Mouse (Mus musculus): ENCODE measurements around the gene Rbm34. TPM values are rescaled to one million over a fixed set of nuclear protein-coding genes. Genes with fewer than 3 reads are reported as not detected.
"Not testable (repeated sequence)": the region's sequence is repeated elsewhere in the genome, so short reads cannot be mapped to it uniquely, and the experiment has no call there.

Rbm34 gene
- total RNA-seq, 2 experiments from 2014 or later, result 4.7 to 4.8 TPM

DNA sequence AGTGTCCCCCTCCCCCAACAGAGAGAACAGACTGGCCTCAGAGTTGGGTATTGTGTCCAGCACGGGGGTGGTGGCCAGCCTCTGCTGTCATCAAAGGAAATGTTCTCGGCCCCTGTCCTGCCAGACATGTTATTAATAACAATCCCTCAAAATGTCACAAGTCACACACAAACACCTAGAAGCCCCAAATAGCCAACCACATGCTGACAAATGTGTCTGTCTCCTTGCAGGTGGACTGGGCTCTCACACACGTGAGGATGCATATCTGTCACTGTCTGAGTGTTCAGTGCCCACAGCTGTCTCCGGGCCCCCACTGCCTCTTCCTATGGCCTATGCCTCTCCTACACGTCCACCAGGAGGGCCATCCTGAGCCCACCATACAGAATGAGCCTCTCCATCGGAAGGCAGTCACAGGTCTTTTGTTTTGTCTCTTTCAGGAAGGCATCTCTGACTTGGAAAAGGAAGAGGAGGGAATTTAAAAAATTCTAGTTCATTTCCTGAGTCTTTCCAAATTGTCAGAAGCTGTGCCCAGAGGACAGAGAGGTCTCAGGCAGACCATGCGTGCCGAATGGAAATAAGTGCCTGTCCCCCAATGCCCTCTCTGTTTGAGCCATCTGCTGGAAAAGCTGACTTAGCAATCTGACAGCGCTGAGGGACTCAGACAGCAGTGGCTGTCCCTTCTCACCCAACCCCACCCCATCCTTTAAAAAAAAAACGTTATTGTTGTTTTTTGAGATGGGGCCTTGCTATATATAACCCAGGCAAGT lies 56.1 kb downstream of the Rbm34 start:
- DNase-seq, result peak; percentile 28
- intact Hi-C loops (cut with DNase I), result loop anchor here (2.0 to 5.0 kb wide), 2 partner anchors 32 to 317 kb away; no protein-coding TSS in a partner anchor
- H3K27ac ChIP-seq, result peak overlapping the region; percentile 82

DNA sequence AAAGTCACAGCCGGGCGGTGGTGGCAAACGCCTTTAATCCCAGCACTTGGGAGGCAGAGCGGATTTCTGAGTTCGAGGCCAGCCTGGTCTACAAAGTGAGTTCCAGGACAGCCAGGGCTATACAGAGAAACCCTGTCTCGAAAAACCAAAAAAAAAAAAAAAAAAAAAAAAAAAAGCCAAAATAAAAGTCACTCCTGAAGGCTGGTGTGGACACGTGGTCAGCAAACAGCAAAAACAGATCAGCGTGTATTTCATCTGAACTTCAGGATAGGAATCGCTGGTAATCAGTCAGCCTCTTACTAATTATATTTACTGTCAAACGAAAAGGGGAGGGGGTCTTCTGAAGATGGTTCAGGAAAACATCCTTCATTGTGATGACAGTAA lies 56.8 kb downstream of the Rbm34 start:
- not testable (repeated sequence) for DNase-seq, H3K4me3 ChIP-seq
- intact Hi-C loops (cut with DNase I), result loop anchor here (2.0 kb wide), 1 partner anchor 31 kb away; no protein-coding TSS in a partner anchor
- H3K27ac ChIP-seq, result peak overlapping the region; percentile 82

More for the DNA sequence above, 56.1 kb downstream of the Rbm34 start:
- TF ChIP-seq CTCF (IDR thresholded peaks at IDR 0.05), result no peak
- no peak overlapping the region for H3K4me3 ChIP-seq

DNA sequence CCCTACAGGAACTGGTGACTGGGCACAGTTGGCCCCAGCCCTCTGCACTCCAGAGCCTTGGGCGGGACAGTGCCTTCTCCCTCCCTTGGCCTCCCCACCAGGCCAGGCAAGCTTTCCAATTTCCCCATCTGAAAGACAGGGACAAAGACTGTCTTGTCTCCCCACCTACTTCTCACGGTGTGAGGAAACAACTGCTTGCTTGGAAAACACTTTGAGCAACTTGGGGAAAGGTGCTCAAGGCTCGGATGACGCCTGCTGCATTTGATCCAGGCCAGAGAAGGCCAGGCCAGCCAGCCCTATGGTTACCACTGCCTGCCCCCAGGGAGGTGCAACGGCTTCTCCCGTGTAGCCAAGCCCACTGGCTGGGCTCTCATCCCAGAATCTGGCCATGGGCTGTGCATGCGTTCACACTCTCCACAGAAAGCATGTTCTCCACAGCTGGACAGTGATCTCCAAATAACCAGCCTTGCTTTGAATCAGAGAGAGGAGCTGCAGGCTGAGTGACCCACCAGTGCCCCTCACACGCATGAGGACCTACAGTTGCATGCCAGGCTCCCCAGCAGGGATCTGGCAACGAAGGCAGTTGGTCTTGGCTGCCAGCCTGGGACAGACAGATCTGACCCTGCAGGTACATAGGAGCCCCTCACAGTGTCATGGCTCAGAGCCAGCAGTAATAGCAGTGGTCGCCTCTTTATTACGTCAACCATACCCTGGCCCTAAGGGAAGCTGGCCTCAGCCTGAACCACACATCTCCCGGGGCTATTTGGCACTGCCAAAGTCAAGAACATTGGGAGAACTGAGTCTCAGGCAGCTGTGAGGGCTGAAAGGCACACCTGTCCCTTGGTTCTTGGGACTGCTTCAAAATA lies 57.4 kb downstream of the Rbm34 start:
- Histone ChIP-seq H3K4me3 (no peak overlapping the region), H3K27ac (peak overlapping the region; percentile 82)
- TF ChIP-seq CTCF (IDR thresholded peaks at IDR 0.05), result no peak
- intact Hi-C loops (cut with DNase I), result loop anchor here (2.0 kb wide), 1 partner anchor 31 kb away; no protein-coding TSS in a partner anchor
- DNase-seq, result peak; percentile 90

DNA sequence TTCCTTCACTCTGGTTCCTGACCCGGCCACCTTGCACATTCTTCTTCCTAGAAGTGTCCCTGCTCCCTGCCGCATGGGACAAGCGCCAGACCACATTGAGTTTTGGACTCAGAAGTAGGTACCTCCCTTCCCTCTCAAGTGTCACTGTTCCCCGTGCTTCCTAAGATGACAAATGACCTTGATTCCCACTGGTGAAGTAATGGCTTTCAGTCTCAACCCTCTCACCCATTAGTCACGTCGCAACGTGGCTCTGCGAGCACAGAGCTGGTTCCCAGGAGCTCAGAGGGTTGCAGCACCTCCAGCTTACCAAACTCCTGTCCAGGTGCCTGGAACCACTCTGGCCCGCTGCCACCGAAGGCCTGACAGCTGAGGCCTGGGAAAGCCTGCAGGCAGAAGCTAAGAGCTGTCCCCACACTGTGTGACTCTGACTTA lies 61.5 kb downstream of the Rbm34 start:
- intact Hi-C loops (cut with DNase I), result loop anchor here (5.0 kb wide), 1 partner anchor 67 kb away; no protein-coding TSS in a partner anchor
- no peak for TF ChIP-seq CTCF (IDR thresholded peaks at IDR 0.05)
- Histone ChIP-seq H3K4me3 (peak overlapping the region; percentile 11; the same call in 1 of the 2 replicates), H3K27ac (peak overlapping the region; percentile 84)
- peak; percentile 84 for DNase-seq

DNA sequence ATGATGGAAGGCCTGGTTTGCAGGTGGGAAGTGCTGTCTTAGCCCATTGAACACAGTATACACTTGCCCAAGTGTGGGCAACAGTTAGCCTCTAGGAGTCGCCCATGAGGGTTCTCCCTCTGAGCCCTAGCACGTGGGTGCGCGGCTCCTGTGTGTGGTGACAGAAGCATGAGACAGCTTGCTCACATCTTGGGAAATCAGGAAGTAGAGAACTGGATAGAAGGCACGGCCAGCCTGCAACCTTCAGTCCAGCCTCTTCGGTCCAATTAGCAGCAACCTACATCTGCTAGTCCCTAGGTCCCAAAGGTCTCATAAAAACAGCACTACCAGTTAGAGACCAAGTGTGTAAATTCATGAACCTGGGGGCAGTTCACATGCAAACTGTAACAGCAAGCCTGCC lies 62.1 kb downstream of the Rbm34 start:
- no peak overlapping the region for H3K4me3 ChIP-seq
- H3K27ac ChIP-seq, result peak overlapping the region; percentile 84
- TF ChIP-seq CTCF (IDR thresholded peaks at IDR 0.05), result no peak
- DNase-seq, result peak; percentile 48
- intact Hi-C loops (cut with DNase I), result loop anchor here (5.0 kb wide), 1 partner anchor 67 kb away; no protein-coding TSS in a partner anchor

DNA sequence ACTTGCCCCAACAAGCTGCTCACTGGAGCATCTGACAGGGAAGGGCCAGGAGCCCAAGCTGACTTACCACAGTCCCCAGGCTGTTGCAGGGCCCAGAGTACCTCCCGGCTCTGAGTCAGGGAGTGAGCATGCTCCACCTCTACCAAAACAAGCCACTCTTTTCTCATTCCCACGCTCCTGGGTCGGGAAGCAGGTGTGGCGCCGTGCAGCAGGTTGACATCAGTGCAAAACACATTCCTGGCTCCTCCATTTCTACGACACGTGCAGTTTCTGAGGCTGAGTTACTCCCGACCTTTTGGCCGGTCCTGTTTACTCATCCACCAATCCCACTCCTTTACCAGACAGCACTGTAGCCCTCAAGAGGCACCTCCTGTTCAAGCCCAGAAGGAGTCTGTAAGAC lies 62.9 kb downstream of the Rbm34 start:
- Histone ChIP-seq H3K27ac (no peak overlapping the region), H3K4me3 (no peak overlapping the region)
- intact Hi-C loops (cut with DNase I), result loop anchor here (5.0 kb wide), 1 partner anchor 66 kb away; no protein-coding TSS in a partner anchor
- DNase-seq, result no peak
- TF ChIP-seq CTCF (IDR thresholded peaks at IDR 0.05), result no peak

DNA sequence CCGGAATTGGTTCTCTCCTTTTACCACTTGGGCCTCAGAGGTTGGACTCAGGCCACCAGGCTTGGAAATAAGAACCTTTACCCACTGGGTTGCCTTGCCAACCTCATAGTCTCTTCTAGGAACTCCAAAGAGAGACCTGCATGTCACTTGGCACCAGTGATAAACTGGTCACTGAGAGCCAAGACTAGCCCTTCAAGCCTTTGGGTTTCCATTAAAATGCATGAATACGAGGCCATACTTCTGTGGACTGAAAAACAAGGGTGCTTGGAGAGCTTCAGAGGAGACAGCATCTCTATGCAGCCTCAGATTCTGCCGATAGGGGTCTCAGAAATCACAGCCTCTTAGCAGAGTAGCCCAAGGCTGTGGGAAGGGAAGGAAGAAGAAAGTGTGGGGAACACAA lies 63.5 kb downstream of the Rbm34 start:
- DNase-seq, result no peak
- TF ChIP-seq CTCF (IDR thresholded peaks at IDR 0.05), result no peak
- no peak overlapping the region for H3K27ac ChIP-seq
- no peak overlapping the region for H3K4me3 ChIP-seq
- intact Hi-C loops (cut with DNase I), result loop anchor here (5.0 kb wide), 1 partner anchor 65 kb away; no protein-coding TSS in a partner anchor

DNA sequence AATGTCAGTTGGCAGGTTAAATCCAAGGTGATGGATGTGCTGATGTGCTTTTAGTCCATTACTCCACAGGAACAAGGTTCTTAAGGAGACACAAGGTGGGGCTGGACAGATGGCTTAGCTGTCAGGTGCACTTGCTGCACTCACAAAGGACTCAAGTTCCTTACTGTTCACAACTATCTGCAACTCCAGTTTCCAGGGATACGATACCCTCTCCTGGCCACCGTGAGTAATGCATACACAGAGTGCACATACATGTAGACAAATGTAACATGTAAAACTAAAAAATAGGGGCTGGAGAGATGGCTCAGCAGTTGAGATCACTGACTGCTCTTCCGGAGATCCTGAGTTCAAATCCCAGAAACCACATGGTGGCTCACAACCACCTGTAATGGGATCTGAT lies 65.5 kb downstream of the Rbm34 start:
- no peak for DNase-seq
- Histone ChIP-seq H3K4me3 (no peak overlapping the region), H3K27ac (no peak overlapping the region)
- intact Hi-C loops (cut with DNase I), result loop anchor here (5.0 kb wide), 1 partner anchor 63 kb away; no protein-coding TSS in a partner anchor
- TF ChIP-seq CTCF (IDR thresholded peaks at IDR 0.05), result peak; percentile 28; the same call in 1 of the 2 replicates

DNA sequence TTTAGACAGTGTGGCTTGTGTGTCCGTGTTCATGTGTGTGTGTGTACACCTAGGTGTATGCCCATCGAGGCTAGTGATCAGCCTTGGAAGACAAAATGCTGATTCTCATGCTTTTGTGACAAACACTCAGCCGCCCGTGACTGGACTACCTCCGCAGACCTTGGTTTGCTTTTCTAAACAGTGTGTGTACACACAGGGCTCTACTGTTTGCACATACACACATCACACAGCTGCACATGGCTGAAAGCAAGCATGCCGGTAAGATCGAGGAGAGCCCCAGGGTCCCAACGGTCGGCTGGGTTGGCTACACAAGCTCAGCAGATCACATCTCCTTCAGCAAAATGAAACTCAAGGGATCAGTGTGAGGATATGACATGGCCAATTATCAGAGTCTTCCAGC lies 66.9 kb downstream of the Rbm34 start:
- no peak overlapping the region for H3K27ac ChIP-seq
- no peak overlapping the region for H3K4me3 ChIP-seq
- TF ChIP-seq CTCF (IDR thresholded peaks at IDR 0.05), result no peak
- DNase-seq, result no peak
- intact Hi-C loops (cut with DNase I), result no loop called here

DNA sequence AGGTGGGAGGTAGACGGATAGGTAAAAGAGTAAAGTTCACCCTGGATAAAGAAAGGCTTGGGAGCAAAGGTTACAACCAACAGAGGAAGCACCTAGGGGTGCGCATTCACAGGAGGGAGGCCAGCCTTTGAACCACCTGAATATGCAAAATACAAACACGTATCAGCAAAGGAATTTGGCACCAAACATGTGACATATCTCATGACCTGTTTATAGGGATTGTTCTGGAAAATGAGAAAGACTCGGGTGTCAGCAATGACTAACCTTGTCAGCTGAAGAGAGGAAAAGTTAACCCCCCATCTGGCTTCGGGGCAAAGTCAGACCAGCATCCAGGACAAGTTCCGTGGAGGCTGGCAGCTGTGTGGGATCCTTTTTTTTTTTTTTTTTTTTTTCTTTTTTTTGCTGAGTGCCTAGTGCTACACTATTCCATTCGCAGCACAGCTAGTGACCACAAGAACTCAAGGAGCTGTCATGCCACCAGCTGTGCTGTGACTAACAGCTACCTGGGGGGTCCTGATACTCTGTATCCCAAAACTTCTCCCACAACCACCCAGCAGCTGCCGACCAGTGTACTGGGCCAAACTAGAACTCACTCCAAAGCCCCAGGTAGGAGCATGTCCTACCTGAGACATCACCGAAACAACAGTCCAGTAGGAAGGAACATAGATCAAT lies 67.5 kb downstream of the Rbm34 start:
- DNase-seq, result no peak
- TF ChIP-seq CTCF (IDR thresholded peaks at IDR 0.05), result no peak
- no peak overlapping the region for H3K27ac ChIP-seq
- intact Hi-C loops (cut with DNase I), result no loop called here
- no peak overlapping the region for H3K4me3 ChIP-seq

DNA sequence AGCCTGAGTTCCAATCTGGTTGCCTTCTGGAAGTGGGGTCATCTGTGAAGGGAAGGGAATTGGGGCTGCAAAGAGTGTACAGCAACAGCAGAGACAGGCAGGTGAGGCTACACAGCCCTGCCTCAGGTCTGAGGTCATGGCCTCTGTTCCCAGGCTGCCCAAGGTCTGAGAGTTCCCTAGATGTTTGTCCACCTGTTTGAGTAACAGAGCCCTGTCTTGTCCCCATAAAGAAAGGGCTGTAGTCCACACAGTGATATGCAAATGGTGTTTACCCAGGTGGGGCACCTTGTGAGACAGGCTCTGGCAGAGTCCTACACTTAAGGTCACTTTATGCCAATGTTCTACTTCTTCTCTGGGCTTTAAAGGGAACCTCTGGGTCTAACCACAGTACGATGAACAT lies 69.3 kb downstream of the Rbm34 start:
- no peak for DNase-seq
- intact Hi-C loops (cut with DNase I), result no loop called here
- no peak for TF ChIP-seq CTCF (IDR thresholded peaks at IDR 0.05)
- no peak overlapping the region for H3K27ac ChIP-seq
- no peak overlapping the region for H3K4me3 ChIP-seq

DNA sequence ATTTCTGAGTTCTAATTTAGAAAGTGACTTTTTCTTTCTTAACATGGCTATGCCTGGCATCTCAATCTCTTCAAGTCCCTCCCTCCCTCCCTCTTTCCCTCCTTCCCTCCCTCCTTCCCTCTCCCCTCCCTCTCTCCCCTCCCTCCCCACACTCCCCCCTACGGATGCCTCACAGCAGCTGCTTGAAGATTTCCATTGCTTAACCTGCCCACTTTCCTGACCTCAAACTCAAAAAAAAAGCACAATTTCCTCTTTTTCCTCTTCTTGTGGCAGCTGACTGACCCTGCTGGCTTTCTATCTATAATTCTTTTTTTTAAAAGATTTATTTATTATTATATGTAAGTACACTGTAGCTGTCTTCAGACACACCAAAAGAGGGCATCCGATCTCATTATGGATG lies 69.8 kb downstream of the Rbm34 start:
- no peak for DNase-seq
- intact Hi-C loops (cut with DNase I), result no loop called here
- Histone ChIP-seq H3K4me3 (no peak overlapping the region), H3K27ac (no peak overlapping the region)
- no peak for TF ChIP-seq CTCF (IDR thresholded peaks at IDR 0.05)

Other genes with a start within 250 kb of the Rbm34 start
- 100 to 1,000 TPM in 1 of 2 experiments, 10 to 100 TPM in 1; 92.0 to 104 TPM for gene Tomm20, start 25.2 kb downstream of the Rbm34 start, total RNA-seq (2021)
- 10 to 100 TPM; 29.8 to 30.2 TPM for gene Pard3, start 92.8 kb upstream of the Rbm34 start, total RNA-seq (2021)

All from gastrocnemius, adult 2 months (tissue).